Mouse (Mus musculus) adrenal gland, adult 8-10 months (tissue): ENCODE data around the gene Olfr2. TPM values are rescaled to one million over a fixed set of nuclear protein-coding genes. Genes with fewer than 3 reads are reported as not detected.
"Not testable (repeated sequence)": the region's sequence is repeated elsewhere in the genome, so short reads cannot be mapped to it uniquely, and the experiment has no call there.

Source experiments
- DNase-seq: peaks from one replicate; pipeline ENCODE4 v3.0.0; 2022
- total RNA-seq, 4 experiments: library from RNA; stranded (reverse); gene quantifications; 2 replicates each; pipeline ENCODE4 v1.2.4; 2022

Olfr2 gene
- total RNA-seq: not detected

GRCm38 (mm10) chr7:107005972-107006371, at the start of gene Olfr2:
Gene Olfr2 (minus strand): TSS chr7:107006072.
- no peak for DNase-seq

- no peak for DNase-seq
Measured at GRCm38 (mm10) chr7:107047578-107047977, 41.7 kb upstream of the Olfr2 start.

GRCm38 (mm10) chr7:107045833-107046232, 40.0 kb upstream of the Olfr2 start:
- DNase-seq: no peak

- DNase-seq: no peak
Measured at GRCm38 (mm10) chr7:107044407-107044806, 38.5 kb upstream of the Olfr2 start.

GRCm38 (mm10) chr7:107043136-107043535, 37.3 kb upstream of the Olfr2 start:
- DNase-seq: no peak

GRCm38 (mm10) chr7:107039934-107040563, 34.2 kb upstream of the Olfr2 start:
- no peak for DNase-seq

- DNase-seq: no peak
Measured at GRCm38 (mm10) chr7:107030874-107031273, 25.0 kb upstream of the Olfr2 start, which contains the start of gene Olfr713. Gene Olfr713 (plus strand): TSS chr7:107031174.

- no peak for DNase-seq
Measured at GRCm38 (mm10) chr7:107004169-107004568, 1.7 kb downstream of the Olfr2 start.

GRCm38 (mm10) chr7:107000798-107001197, 5.1 kb downstream of the Olfr2 start:
- DNase-seq: no peak

- no peak for DNase-seq
Measured at GRCm38 (mm10) chr7:106985236-106985635, 20.6 kb downstream of the Olfr2 start.

- no peak for DNase-seq
Measured at GRCm38 (mm10) chr7:106975353-106975752, 30.5 kb downstream of the Olfr2 start, which contains the start of gene Olfr711. Gene Olfr711 (minus strand): TSS chr7:106975453.

- not testable (repeated sequence) for DNase-seq
Measured at GRCm38 (mm10) chr7:106967503-106967902, 38.4 kb downstream of the Olfr2 start.

GRCm38 (mm10) chr7:106963837-106964236, 42.0 kb downstream of the Olfr2 start, which contains the start of gene Olfr6:
Gene Olfr6 (minus strand): TSS chr7:106963937.
- no peak for DNase-seq

- no peak for DNase-seq
Measured at GRCm38 (mm10) chr7:106948212-106948611, 57.7 kb downstream of the Olfr2 start, which contains the start of gene Olfr710. Gene Olfr710 (minus strand): TSS chr7:106948312.

Other genes with a start within 250 kb of the Olfr2 start
- gene Olfr699, start 212.9 kb downstream of the Olfr2 start, total RNA-seq: not detected
- gene Olfr700, start 197.2 kb downstream of the Olfr2 start, total RNA-seq: not detected
- not detected for gene Olfr701, start 191.9 kb downstream of the Olfr2 start, total RNA-seq
- not detected for gene Olfr702, start 172.2 kb downstream of the Olfr2 start, total RNA-seq
- not detected for gene Olfr703, start 162.7 kb downstream of the Olfr2 start, total RNA-seq
- not detected for gene Olfr704, start 142.9 kb downstream of the Olfr2 start, total RNA-seq
- gene Olfr705, start 129.2 kb downstream of the Olfr2 start, total RNA-seq: not detected
- not detected for gene Olfr706, start 117.9 kb downstream of the Olfr2 start, total RNA-seq
- gene Olfr707, start 104.8 kb downstream of the Olfr2 start, total RNA-seq: not detected
- not detected for gene Olfr1532-ps1, start 98.1 kb downstream of the Olfr2 start, total RNA-seq
- not detected for gene Olfr709-ps1, start 73.9 kb downstream of the Olfr2 start, total RNA-seq
- gene Olfr710, start 57.8 kb downstream of the Olfr2 start, total RNA-seq: not detected
- gene Olfr6, start 42.1 kb downstream of the Olfr2 start, total RNA-seq: not detected
- gene Olfr711, start 30.6 kb downstream of the Olfr2 start, total RNA-seq: not detected
- not detected for gene Olfr713, start 25.1 kb upstream of the Olfr2 start, total RNA-seq
- not detected for gene Olfr714, start 64.9 kb upstream of the Olfr2 start, total RNA-seq
- not detected for gene Olfr17, start 87.1 kb upstream of the Olfr2 start, total RNA-seq
- gene Olfr715b, start 104.3 kb upstream of the Olfr2 start, total RNA-seq: not detected
- gene Olfr715, start 125.0 kb upstream of the Olfr2 start, total RNA-seq: not detected
- gene Olfr716, start 132.3 kb upstream of the Olfr2 start, total RNA-seq: not detected
- not detected for gene Nlrp14, start 160.9 kb upstream of the Olfr2 start, total RNA-seq
- not detected for gene Rbmxl2, start 203.4 kb upstream of the Olfr2 start, total RNA-seq